Mouse (Mus musculus): ENCODE data around the gene Glrx5. TPM values are rescaled to one million over a fixed set of nuclear protein-coding genes. Genes with fewer than 3 reads are reported as not detected.

The Glrx5 gene
- 55.4 TPM for polyA plus RNA-seq (2017; shearing (Covaris generic))

DNA sequence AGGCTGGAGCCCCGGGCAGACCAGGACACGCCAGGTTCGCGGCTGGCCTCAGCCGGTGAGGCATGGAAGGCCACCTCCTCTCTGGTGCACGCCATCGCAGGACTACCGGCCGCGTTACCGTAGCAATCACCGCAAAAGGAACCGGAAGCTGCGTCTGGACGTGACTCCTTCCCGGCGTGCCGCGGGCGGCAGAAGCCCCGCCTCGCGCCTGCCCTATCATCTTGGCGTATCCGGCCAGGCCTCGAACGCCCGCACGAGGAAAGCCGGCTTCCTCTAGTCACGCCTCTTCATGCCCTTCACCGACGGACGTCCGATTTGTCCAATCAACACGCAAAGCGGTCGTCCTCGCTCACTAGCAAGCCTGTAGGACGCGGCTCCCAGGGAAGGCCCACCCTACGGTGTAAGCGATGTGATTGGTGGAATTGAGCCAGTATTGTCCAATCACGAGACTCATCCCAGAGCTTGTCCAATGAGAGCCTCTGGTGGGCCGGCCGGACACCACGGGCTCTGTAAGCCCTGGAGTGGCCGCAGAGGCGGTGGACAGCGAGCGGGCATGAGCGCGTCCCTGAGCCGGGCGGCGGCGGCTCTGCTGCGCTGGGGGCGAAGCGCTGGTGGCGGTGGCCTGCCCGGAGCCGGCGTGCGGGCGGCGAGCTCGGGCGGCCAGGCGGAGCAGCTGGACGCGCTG, at the start of gene Glrx5:
Gene Glrx5 (plus strand): TSS at position 542 of the 685 bp plus-strand sequence.

GRCm38 (mm10) chr12:105009370-105010212, 22.9 kb upstream of the Glrx5 start, which contains the start of gene Syne3:
Gene Syne3 (minus strand): TSS chr12:105009809.

Other genes starting within 250 kb of the Glrx5 start
- not detected for gene Clmn, start 167.6 kb upstream of the Glrx5 start, polyA plus RNA-seq (2017; shearing (Covaris generic))
- 10.3 TPM for gene Syne3, start 22.9 kb upstream of the Glrx5 start, polyA plus RNA-seq (2017; shearing (Covaris generic))
- gene Tcl1b2, start 113.3 kb downstream of the Glrx5 start, polyA plus RNA-seq (2017; shearing (Covaris generic)): not detected
- gene Tcl1b1, start 127.0 kb downstream of the Glrx5 start, polyA plus RNA-seq (2017; shearing (Covaris generic)): not detected
- not detected for gene Tcl1b5, start 143.7 kb downstream of the Glrx5 start, polyA plus RNA-seq (2017; shearing (Covaris generic))
- not detected for gene Tcl1b3, start 158.4 kb downstream of the Glrx5 start, polyA plus RNA-seq (2017; shearing (Covaris generic))
- not detected for gene Tcl1b4, start 169.3 kb downstream of the Glrx5 start, polyA plus RNA-seq (2017; shearing (Covaris generic))
- gene Tcl1, start 190.1 kb downstream of the Glrx5 start, polyA plus RNA-seq (2017; shearing (Covaris generic)): 0.29 TPM